Mouse (Mus musculus): ENCODE measurements around the gene Cuta.
"Not testable (repeated sequence)": the region's sequence is repeated elsewhere in the genome, so short reads cannot be mapped to it uniquely, and the experiment has no call there.

The Cuta gene

DNA sequence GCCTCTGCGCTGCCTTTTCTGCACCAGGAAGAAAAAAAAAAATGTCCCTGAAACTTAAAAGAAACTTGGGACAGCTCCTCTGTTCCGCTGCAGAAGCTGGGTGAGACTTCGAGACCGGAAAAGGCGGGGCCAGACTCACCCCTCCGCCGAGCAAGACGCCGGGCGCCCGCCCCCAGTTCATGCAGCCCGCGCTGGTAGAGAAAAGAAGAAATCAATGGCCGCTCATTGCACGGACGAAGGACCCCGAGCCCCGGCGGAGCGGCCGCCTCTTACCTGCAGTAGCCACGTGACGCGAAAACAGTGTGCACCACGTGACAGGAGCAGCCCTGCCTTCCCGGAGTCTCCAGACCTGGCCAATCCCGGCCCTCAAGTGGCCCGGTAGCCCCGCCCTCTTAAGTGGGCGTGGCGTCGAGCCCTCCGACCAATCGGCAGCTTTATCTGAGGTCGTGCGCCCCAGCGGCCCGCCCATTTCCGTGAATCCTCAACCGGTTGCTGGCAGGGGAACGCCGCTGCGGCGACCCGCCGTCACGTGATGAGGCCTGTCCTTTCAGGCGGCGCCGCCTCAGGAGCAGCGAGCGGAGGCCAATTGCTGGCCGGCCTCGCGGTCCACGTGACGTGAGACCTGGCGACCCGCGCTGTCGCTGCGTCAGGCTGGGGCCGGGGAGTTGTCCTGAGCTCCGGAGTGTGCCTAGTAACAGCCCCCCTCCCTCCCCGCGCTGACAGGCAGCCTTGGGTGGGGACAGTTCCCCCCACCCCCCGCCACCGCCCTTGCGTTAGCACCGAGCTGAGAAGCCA lies at the start of gene Cuta:
Cuta (minus strand) TSS at position 392 of the 795 bp plus-strand sequence.
- peak; percentile 99 for DNase-seq (ENCODE audit: low spot score)

GRCm38 (mm10) chr17:26985503-26986179 lies 46.3 kb upstream of the Cuta start:
- DNase-seq (ENCODE audit: low spot score): no peak

- no peak for DNase-seq (ENCODE audit: low spot score)
Measured at GRCm38 (mm10) chr17:26983382-26983781, 44.0 kb upstream of the Cuta start.

- no peak for DNase-seq (ENCODE audit: low spot score)
Measured at GRCm38 (mm10) chr17:26981050-26981449, 41.7 kb upstream of the Cuta start.

DNA sequence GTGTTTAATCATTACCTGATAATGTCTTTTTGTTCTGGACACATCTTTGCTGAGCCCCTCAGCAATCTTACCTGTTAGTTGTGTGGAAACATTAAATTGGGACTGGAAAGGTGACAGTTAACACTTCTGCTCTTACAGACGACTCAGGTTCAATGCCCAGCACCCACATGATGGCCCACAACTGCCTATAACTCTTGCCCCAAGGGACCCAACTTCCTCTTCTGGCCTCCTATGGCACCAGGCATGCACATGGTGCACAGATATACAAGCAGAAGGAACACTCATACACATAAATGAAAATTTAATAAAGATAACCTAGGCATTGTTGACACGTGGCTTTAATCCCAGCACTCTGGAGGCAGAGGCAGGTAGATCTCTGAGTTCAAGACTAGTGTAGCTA lies 40.1 kb upstream of the Cuta start:
- DNase-seq (ENCODE audit: low spot score): no peak

- DNase-seq (ENCODE audit: low spot score): not testable (repeated sequence)
Measured at GRCm38 (mm10) chr17:26977354-26977753, 38.0 kb upstream of the Cuta start.

GRCm38 (mm10) chr17:26975415-26975814 lies 36.0 kb upstream of the Cuta start:
- no peak for DNase-seq (ENCODE audit: low spot score)

DNA sequence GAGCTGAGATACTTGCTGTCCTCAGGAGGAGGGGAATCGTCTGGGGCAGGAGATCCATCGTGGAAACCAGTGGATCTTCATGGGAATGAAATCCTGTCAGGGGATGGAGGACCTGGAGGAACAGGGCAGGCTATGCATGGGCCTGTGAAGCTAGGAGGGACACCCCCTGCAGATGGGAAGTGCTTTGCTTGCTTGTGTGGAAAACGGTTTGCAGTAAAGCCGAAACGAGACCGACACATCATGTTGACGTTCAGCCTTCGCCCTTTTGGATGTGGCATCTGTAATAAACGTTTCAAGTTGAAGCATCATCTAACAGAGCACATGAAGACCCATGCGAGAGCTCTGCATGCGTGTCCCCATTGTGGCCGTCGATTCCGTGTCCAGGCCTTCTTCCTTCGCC lies 35.2 kb upstream of the Cuta start:
- DNase-seq (ENCODE audit: low spot score): no peak

DNA sequence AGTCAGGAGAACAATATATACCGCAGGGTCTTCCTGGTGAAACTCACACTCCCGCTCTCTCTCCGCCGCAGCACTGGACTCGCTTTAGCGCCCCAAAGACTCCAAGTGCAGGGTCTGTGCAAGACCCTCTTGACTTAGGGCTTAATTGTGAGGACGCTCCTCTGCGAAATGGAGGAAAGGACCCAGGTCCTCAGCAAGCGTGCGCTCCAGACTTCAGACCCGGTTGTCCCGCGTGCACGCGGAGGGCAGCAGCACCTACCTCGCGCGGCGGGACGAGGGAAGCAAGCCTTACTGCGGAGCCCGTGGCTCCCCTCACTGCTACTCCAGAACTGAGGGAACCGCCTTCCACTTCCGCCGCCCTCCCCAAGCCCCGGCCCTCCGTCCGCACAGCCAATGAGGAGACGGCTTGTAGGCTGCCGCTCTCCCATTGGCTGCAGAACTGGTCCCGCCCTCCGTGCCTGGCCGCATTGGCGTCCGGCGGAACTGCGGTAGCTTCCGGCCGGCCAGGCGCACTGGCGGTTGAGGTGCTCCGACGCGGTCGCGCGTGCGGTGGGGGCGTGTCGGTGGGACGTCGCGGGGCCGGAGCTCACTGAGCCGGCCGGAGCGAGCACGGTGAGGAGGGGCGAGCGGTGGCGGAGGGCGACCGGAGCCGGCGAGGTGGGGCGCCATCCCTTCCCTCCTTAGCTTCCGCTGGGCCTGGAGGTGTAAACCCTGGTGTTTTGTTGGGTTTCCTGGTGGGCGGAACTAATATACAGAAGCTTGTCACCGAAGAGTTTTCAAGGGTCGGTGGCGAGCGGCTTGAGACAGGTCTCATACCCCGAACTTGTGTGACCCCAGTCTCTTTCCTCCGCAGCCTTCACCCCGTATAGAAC lies 33.6 kb upstream of the Cuta start, which contains the start of gene Zbtb9:
Zbtb9 (plus strand) TSS at position 465 of the 872 bp plus-strand sequence.
- peak; percentile 98 for DNase-seq (ENCODE audit: low spot score)

- no peak for DNase-seq (ENCODE audit: low spot score)
Measured at GRCm38 (mm10) chr17:26972107-26972506, 32.7 kb upstream of the Cuta start.

- no peak for DNase-seq (ENCODE audit: low spot score)
Measured at GRCm38 (mm10) chr17:26971247-26971905, 32.0 kb upstream of the Cuta start.

DNA sequence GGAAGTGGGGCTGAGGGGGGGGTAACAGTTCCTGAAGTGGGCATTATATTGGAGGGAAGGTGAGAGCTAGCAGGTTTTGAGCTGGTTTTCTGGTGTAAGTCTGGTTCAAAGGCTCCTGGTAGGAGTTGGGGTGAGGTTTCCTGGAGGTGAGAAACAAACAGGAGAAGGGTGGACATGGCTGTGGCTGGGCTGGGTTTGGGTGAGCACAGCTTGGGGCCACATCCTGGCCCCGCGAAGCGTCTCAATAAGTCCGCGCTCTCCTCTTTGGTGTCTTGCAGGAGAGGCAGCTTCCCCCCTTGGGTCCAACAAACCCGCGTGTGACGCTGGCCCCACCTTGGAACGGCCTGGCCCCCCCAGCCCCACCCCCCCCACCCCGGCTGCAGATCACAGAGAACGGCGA lies 30.9 kb upstream of the Cuta start:
- DNase-seq (ENCODE audit: low spot score): no peak

- no peak for DNase-seq (ENCODE audit: low spot score)
Measured at GRCm38 (mm10) chr17:26969257-26969656, 29.9 kb upstream of the Cuta start.

GRCm38 (mm10) chr17:26968200-26968611 lies 28.8 kb upstream of the Cuta start:
- no peak for DNase-seq (ENCODE audit: low spot score)

DNA sequence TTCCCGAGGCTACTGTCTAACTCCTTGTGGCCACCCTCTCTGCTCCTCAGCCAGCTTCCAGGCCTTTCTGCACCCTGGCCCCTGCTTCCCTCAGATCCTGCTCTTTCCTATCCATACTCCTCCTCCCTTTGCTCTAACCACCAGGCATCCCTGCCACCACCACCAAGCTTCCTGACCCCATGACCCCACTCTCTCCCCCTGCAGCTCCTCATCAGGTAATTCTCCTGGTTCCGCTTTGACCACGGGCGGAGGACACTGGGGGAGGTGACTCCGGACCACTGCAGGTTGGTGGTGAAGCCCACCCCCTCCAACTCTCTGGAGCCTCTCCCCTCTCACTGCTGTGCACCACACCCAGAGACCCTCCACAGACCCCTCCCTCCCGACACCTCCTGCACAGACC lies 28.1 kb upstream of the Cuta start:
- DNase-seq (ENCODE audit: low spot score): no peak

GRCm38 (mm10) chr17:26966993-26967392 lies 27.6 kb upstream of the Cuta start:
- no peak for DNase-seq (ENCODE audit: low spot score)

DNA sequence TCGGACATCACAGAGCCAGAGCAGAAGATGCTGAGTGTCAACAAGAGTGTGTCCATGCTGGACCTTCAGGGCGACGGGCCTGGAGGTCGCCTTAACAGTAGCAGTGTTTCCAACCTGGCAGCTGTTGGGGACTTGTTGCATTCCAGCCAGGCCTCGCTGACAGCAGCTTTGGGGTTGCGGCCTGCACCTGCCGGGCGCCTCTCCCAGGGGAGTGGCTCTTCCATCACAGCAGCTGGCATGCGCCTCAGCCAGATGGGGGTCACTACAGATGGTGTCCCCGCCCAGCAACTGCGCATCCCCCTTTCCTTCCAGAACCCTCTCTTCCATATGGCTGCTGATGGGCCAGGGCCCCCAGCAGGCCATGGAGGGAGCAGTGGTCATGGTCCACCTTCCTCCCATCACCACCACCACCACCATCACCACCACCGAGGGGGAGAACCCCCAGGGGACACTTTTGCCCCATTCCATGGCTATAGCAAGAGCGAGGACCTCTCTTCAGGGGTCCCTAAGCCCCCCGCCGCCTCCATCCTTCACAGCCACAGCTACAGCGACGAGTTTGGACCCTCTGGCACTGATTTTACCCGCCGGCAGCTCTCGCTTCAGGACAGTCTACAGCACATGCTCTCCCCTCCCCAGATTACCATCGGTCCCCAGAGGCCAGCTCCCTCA lies 22.3 kb upstream of the Cuta start:
- DNase-seq (ENCODE audit: low spot score): no peak

- no peak for DNase-seq (ENCODE audit: low spot score)
Measured at GRCm38 (mm10) chr17:26959815-26960214, 20.4 kb upstream of the Cuta start.

DNA sequence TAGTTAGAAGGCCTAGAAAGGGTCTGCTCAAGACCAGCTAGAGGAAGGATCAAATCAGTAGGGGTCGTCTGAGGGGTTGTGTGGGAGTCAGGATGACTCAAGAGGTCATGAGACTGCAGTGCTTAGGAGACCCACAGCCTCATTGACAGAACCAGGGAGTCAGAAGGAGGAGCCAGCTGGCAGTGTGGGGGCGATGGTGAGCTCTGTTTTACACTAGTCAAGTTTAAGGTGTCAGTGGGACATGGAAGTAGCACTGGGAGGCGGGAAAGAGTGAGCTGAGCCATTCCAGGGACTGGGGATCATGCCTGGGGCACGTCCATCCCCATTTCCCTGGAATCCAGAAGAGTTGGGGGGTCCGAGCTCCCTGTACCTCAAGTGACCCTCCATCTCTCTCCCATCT lies 19.5 kb upstream of the Cuta start:
- DNase-seq (ENCODE audit: low spot score): no peak

DNA sequence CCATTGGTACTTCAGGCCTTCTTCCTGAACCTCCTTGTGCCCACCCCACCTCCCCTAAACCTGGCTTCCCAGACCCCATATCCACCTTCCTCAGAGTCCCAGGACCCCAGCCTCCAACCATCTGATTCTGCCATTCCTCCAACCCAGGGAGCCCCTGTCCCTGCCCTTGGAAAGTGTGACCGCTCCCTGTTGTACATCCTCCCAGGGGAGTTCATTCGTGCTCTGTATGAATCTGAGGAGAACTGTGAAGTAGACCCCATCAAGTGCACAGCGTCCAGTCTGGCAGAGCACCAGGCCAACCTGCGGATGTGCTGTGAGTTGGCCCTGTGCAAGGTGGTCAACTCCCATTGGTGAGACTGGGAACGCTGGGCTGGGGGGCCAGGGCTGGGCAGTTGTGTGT lies 18.5 kb upstream of the Cuta start:
- no peak for DNase-seq (ENCODE audit: low spot score)

- no peak for DNase-seq (ENCODE audit: low spot score)
Measured at GRCm38 (mm10) chr17:26956895-26957294, 17.5 kb upstream of the Cuta start.
